Mouse (Mus musculus) hindbrain, embryonic 14.5 days (tissue): ENCODE measurements around the gene Arhgap44. TPM values are rescaled to one million over a fixed set of nuclear protein-coding genes. Genes with fewer than 3 reads are reported as not detected.
A peak's percentile ranks its signal among the peaks of the same experiment; 100 is the strongest.

Experiments
- ATAC-seq: fragments of 200-750 bp; cut with Nextera tagmentation; 2 replicates; pipeline ENCODE4 v1.8.0; 2017; ENCODE audit warnings: moderate number of reproducible peaks, mild to moderate bottlenecking, moderate TSS enrichment, moderate library complexity; ENCODE audit not compliant: low FRiP score
- DNase-seq: peaks from one replicate; pipeline ENCODE4 v3.0.0-alpha.2; 2015; ENCODE audit warnings: low spot score
- H3K27ac ChIP-seq: fragments of 300-500 bp; sonication (generic); 2 replicates; pipeline ENCODE4 v1.5.1; 2014; ENCODE audit warnings: mild to moderate bottlenecking, moderate library complexity
- H3K27me3 ChIP-seq: fragments of 300-500 bp; sonication (generic); 2 replicates; pipeline ENCODE4 v1.6.1; 2014; ENCODE audit warnings: mild to moderate bottlenecking, low read length, mixed read lengths; ENCODE audit not compliant: control insufficient read depth, insufficient read depth
- H3K36me3 ChIP-seq: fragments of 300-500 bp; sonication (generic); replicated peaks from 2 replicates; pipeline ENCODE4 v1.6.1; 2014; ENCODE audit not compliant: control insufficient read depth, insufficient read depth
- H3K4me1 ChIP-seq: fragments of 300-500 bp; sonication (generic); replicated peaks from 2 replicates; pipeline ENCODE4 v1.6.1; 2014; ENCODE audit warnings: antibody characterized with exemption, low read length, mixed read lengths; ENCODE audit not compliant: control insufficient read depth, insufficient read depth
- H3K4me2 ChIP-seq: fragments of 300-500 bp; sonication (generic); replicated peaks from 2 replicates; pipeline ENCODE4 v1.6.1; 2014; ENCODE audit warnings: mild to moderate bottlenecking, moderate library complexity
- H3K4me3 ChIP-seq: fragments of 300-500 bp; sonication (generic); replicated peaks from 2 replicates; pipeline ENCODE4 v1.5.1; 2014; ENCODE audit warnings: mild to moderate bottlenecking, low read length
- H3K9ac ChIP-seq: fragments of 300-500 bp; sonication (generic); 2 replicates; pipeline ENCODE4 v1.6.1; 2014
- H3K9me3 ChIP-seq: fragments of 300-500 bp; sonication (generic); 2 replicates; pipeline ENCODE4 v1.6.1; 2016; ENCODE audit warnings: low read length; ENCODE audit not compliant: control insufficient read depth
- WGBS: fragments of 180-500 bp; shearing (Covaris S2); extraction: QIAGEN DNeasy Blood & Tissue Kit; methylation state at CpG from one replicate; pipeline ENCODE4 v1.1.7; 2014; 5-methylcytosine and 5-hydroxymethylcytosine counted together
- polyA plus RNA-seq: library from polyadenylated mRNA; unstranded; fragments of >200 nt; fragmentation: Nextera tagmentation; extraction: Ambion mirVana; gene quantifications from 2 replicates; pipeline ENCODE4 v1.2.1, GENCODE M21; 2014

The Arhgap44 gene
- polyA plus RNA-seq, 1 experiment from 2014 or later: 17.7 TPM

GRCm38 (mm10) chr11:65100031-65100430 lies 62.7 kb downstream of the Arhgap44 start:
- WGBS: 92% methylated on average over 8 of the region's 8 CpGs
- no peak overlapping the region for H3K4me2 ChIP-seq
- H3K4me1 ChIP-seq: no peaks in the 10 kb centered on the region
- no peak for DNase-seq
- H3K27ac ChIP-seq: no peak overlapping the region
- H3K4me3 ChIP-seq: no peak overlapping the region
- H3K9ac ChIP-seq: no peak overlapping the region
- no peaks in the 10 kb centered on the region for H3K27me3 ChIP-seq
- no peak for ATAC-seq
- H3K36me3 ChIP-seq: no peaks in the 10 kb centered on the region
- no peaks in the 10 kb centered on the region for H3K9me3 ChIP-seq

- no peak for DNase-seq
- Histone ChIP-seq H3K36me3 (no peaks in the 10 kb centered on the region), H3K4me1 (no peaks in the 10 kb centered on the region), H3K27ac (no peak overlapping the region), H3K9me3 (no peaks in the 10 kb centered on the region), H3K27me3 (no peaks in the 10 kb centered on the region), H3K4me3 (no peak overlapping the region), H3K4me2 (no peak overlapping the region), H3K9ac (no peak overlapping the region)
- ATAC-seq: no peak
- 80% methylated on average over 4 of the region's 4 CpGs for WGBS
Measured at GRCm38 (mm10) chr11:65097526-65098070, 65.2 kb downstream of the Arhgap44 start.

- H3K4me3 ChIP-seq: no peak overlapping the region
- H3K36me3 ChIP-seq: no peaks in the 10 kb centered on the region
- no peaks in the 10 kb centered on the region for H3K9me3 ChIP-seq
- 94% methylated on average over 5 of the region's 5 CpGs for WGBS
- no peak overlapping the region for H3K27ac ChIP-seq
- H3K27me3 ChIP-seq: no peaks in the 10 kb centered on the region
- ATAC-seq: no peak
- DNase-seq: no peak
- H3K9ac ChIP-seq: no peak overlapping the region
- no peaks in the 10 kb centered on the region for H3K4me1 ChIP-seq
- no peak overlapping the region for H3K4me2 ChIP-seq
Measured at GRCm38 (mm10) chr11:65096866-65097265, 65.9 kb downstream of the Arhgap44 start.

- H3K36me3 ChIP-seq: no peaks in the 10 kb centered on the region
- DNase-seq (no peak), ATAC-seq (no peak)
- no peak overlapping the region for H3K4me2 ChIP-seq
- H3K4me3 ChIP-seq: no peak overlapping the region
- no peaks in the 10 kb centered on the region for H3K9me3 ChIP-seq
- no peak overlapping the region for H3K27ac ChIP-seq
- WGBS: 79% methylated on average over 8 of the region's 8 CpGs
- no peak overlapping the region for H3K9ac ChIP-seq
- H3K27me3 ChIP-seq: no peaks in the 10 kb centered on the region
- no peaks in the 10 kb centered on the region for H3K4me1 ChIP-seq
Measured at GRCm38 (mm10) chr11:65092851-65093250, 69.9 kb downstream of the Arhgap44 start.

- Histone ChIP-seq H3K4me2 (no peak overlapping the region), H3K9ac (no peak overlapping the region), H3K4me1 (no peaks in the 10 kb centered on the region), H3K36me3 (no peaks in the 10 kb centered on the region), H3K9me3 (no peaks in the 10 kb centered on the region), H3K27ac (no peak overlapping the region), H3K4me3 (no peak overlapping the region), H3K27me3 (no peaks in the 10 kb centered on the region)
- ATAC-seq: no peak
- DNase-seq: no peak
- WGBS: 91% methylated on average over 6 of the region's 6 CpGs
Measured at GRCm38 (mm10) chr11:65090386-65090785, 72.4 kb downstream of the Arhgap44 start.

GRCm38 (mm10) chr11:65089982-65090381 lies 72.8 kb downstream of the Arhgap44 start:
- 89% methylated on average over 3 of the region's 3 CpGs for WGBS
- H3K9ac ChIP-seq: no peak overlapping the region
- no peak overlapping the region for H3K27ac ChIP-seq
- ATAC-seq (no peak), DNase-seq (no peak)
- H3K27me3 ChIP-seq: no peaks in the 10 kb centered on the region
- H3K4me1 ChIP-seq: no peaks in the 10 kb centered on the region
- H3K4me2 ChIP-seq: no peak overlapping the region
- no peak overlapping the region for H3K4me3 ChIP-seq
- H3K36me3 ChIP-seq: no peaks in the 10 kb centered on the region
- no peaks in the 10 kb centered on the region for H3K9me3 ChIP-seq

- DNase-seq (no peak), ATAC-seq (no peak)
- 91% methylated on average over 6 of the region's 6 CpGs for WGBS
Measured at GRCm38 (mm10) chr11:65089282-65089681, 73.5 kb downstream of the Arhgap44 start.

GRCm38 (mm10) chr11:65088451-65089222 lies 74.1 kb downstream of the Arhgap44 start:
- DNase-seq: peak; percentile 55
- H3K27me3 ChIP-seq: no peaks in the 10 kb centered on the region
- no peak overlapping the region for H3K4me3 ChIP-seq
- WGBS: 52% methylated on average over 5 of the region's 5 CpGs
- H3K9me3 ChIP-seq: no peaks in the 10 kb centered on the region
- no peaks in the 10 kb centered on the region for H3K4me1 ChIP-seq
- no peaks in the 10 kb centered on the region for H3K36me3 ChIP-seq
- no peak overlapping the region for H3K27ac ChIP-seq
- no peak overlapping the region for H3K9ac ChIP-seq
- H3K4me2 ChIP-seq: no peak overlapping the region
- ATAC-seq: no peak

More at GRCm38 (mm10) chr11:65089282-65089681, 73.5 kb downstream of the Arhgap44 start:
- no peak overlapping the region for H3K27ac ChIP-seq
- no peaks in the 10 kb centered on the region for H3K9me3 ChIP-seq
- no peak overlapping the region for H3K4me3 ChIP-seq
- no peaks in the 10 kb centered on the region for H3K36me3 ChIP-seq
- H3K27me3 ChIP-seq: no peaks in the 10 kb centered on the region
- no peak overlapping the region for H3K9ac ChIP-seq
- no peak overlapping the region for H3K4me2 ChIP-seq
- no peaks in the 10 kb centered on the region for H3K4me1 ChIP-seq

GRCm38 (mm10) chr11:65080761-65081160 lies 82.0 kb downstream of the Arhgap44 start:
- Histone ChIP-seq H3K27me3 (no peaks in the 10 kb centered on the region), H3K4me3 (no peak overlapping the region), H3K27ac (no peak overlapping the region), H3K36me3 (no peaks in the 10 kb centered on the region), H3K4me2 (no peak overlapping the region), H3K9ac (no peak overlapping the region), H3K9me3 (no peaks in the 10 kb centered on the region), H3K4me1 (no peaks in the 10 kb centered on the region)
- no peak for ATAC-seq
- DNase-seq: no peak
- WGBS: 91% methylated on average over 8 of the region's 8 CpGs
